Mouse (Mus musculus) CH12.LX (cell line): Measurements from ENCODE around the gene Slc25a26. TPM values are rescaled to one million over a fixed set of nuclear protein-coding genes. Genes with fewer than 3 reads are reported as not detected.

ENCODE experiments used
- DNase-seq: peaks from one replicate; pipeline ENCODE4 v3.0.0-alpha.2; 2013; ENCODE audit errors: extremely low read depth
- H3K27ac ChIP-seq: 2 replicates; pipeline ENCODE4 v1.5.1; 2012; ENCODE audit warnings: low read depth, mild to moderate bottlenecking, control low read depth, moderate library complexity; ENCODE audit not compliant: insufficient read depth
- H3K27me3 ChIP-seq: replicated peaks from 2 replicates; pipeline ENCODE3; 2012; ENCODE audit warnings: inconsistent platforms
- H3K36me3 ChIP-seq, 2 experiments: replicated peaks in 1 of 2; 2 replicates each; pipeline versions ENCODE3 to v1.6.1; 2012; ENCODE audit warnings: inconsistent platforms in 1 of 2, low read length in 1 of 2, mild to moderate bottlenecking in 1 of 2, mixed read lengths in 1 of 2, moderate library complexity in 1 of 2; ENCODE audit not compliant: control insufficient read depth in 1 of 2, insufficient read depth in 1 of 2
- H3K4me1 ChIP-seq, 2 experiments: 2 replicates each; pipeline ENCODE4 v1.6.1; 2012; ENCODE audit warnings: inconsistent platforms in 1 of 2, moderate library complexity in 1 of 2; ENCODE audit not compliant: insufficient read depth in 2 of 2, control insufficient read depth in 1 of 2
- H3K4me2 ChIP-seq: 2 replicates; pipeline ENCODE4 v1.6.1; 2012; ENCODE audit warnings: low read depth, mild to moderate bottlenecking, control low read depth; ENCODE audit not compliant: poor library complexity, insufficient read depth, severe bottlenecking
- H3K4me3 ChIP-seq, 3 experiments: fragments of 150-350 bp in 1 of 3; sonication (generic) in 1 of 3; replicated peaks in 1 of 3; 2 replicates each; pipeline versions ENCODE3 to v1.5.1; 2011 to 2012; ENCODE audit warnings: low read depth in 2 of 3, low read length in 2 of 3, mild to moderate bottlenecking in 2 of 3, moderate library complexity in 2 of 3, control low read depth in 1 of 3, improper control_type of control experiment in 1 of 3, inconsistent platforms in 1 of 3, mixed read lengths in 1 of 3; ENCODE audit not compliant: poor library complexity in 1 of 3
- H3K79me2 ChIP-seq: replicated peaks from 2 replicates; pipeline ENCODE4 v1.6.1; 2012; ENCODE audit warnings: mild to moderate bottlenecking, moderate library complexity; ENCODE audit not compliant: control insufficient read depth, poor library complexity, insufficient read depth, severe bottlenecking; ENCODE audit errors: extremely low read depth
- H3K9ac ChIP-seq: 2 replicates; pipeline ENCODE4 v1.6.1; 2012; ENCODE audit warnings: low read depth, mild to moderate bottlenecking, control low read depth, moderate library complexity; ENCODE audit not compliant: insufficient read depth
- H3K9me3 ChIP-seq: replicated peaks from 2 replicates; pipeline ENCODE3; 2012; ENCODE audit warnings: low read length, inconsistent platforms, mixed read lengths
- CHD1 ChIP-seq: IDR thresholded peaks from 2 replicates; pipeline ENCODE4 v1.6.1; 2012; ENCODE audit warnings: low read depth, low read length, improper control_type of control experiment, inconsistent platforms
- CTCF ChIP-seq, 2 experiments: IDR thresholded peaks in 1 of 2; conservative IDR thresholded peaks in 1 of 2; 2 replicates each; pipeline ENCODE4 v1.5.1; 2011 to 2012; ENCODE audit warnings: low read depth in 2 of 2, low read length in 2 of 2, improper control_type of control experiment in 1 of 2, inconsistent platforms in 1 of 2, mild to moderate bottlenecking in 1 of 2, moderate library complexity in 1 of 2
- ETS1 ChIP-seq: conservative IDR thresholded peaks from 2 replicates; pipeline ENCODE4 v1.6.1; 2012; ENCODE audit warnings: low read depth, mild to moderate bottlenecking, inconsistent platforms, low read length, improper control_type of control experiment, moderate library complexity
- GABPA ChIP-seq: IDR thresholded peaks from 2 replicates; pipeline ENCODE4 v1.6.1; 2012; ENCODE audit warnings: low read depth, low read length, improper control_type of control experiment, inconsistent platforms; ENCODE audit not compliant: insufficient replicate concordance
- JUN ChIP-seq: IDR thresholded peaks from 2 replicates; pipeline ENCODE4 v1.6.1; 2011; ENCODE audit warnings: low read depth, mild to moderate bottlenecking, low read length, improper control_type of control experiment, moderate library complexity; ENCODE audit not compliant: insufficient read depth
- KAT2A ChIP-seq: IDR thresholded peaks from 2 replicates; pipeline ENCODE4 v1.6.1; 2012; ENCODE audit warnings: low read length, improper control_type of control experiment, inconsistent platforms; ENCODE audit not compliant: insufficient replicate concordance
- MAX ChIP-seq: IDR thresholded peaks from 2 replicates; pipeline ENCODE4 v1.6.1; 2011; ENCODE audit warnings: low read length, improper control_type of control experiment
- MEF2A ChIP-seq: IDR thresholded peaks from 2 replicates; pipeline ENCODE4 v1.6.1; 2014; ENCODE audit warnings: low read depth, mild to moderate bottlenecking, inconsistent platforms, low read length, improper control_type of control experiment, borderline replicate concordance
- NRF1 ChIP-seq: IDR thresholded peaks from 2 replicates; pipeline ENCODE4 v1.6.1; 2014; ENCODE audit warnings: low read depth, mild to moderate bottlenecking, inconsistent platforms, low read length, improper control_type of control experiment, moderate library complexity
- POLR2A ChIP-seq: IDR thresholded peaks from 2 replicates; pipeline ENCODE4 v1.6.1; 2011; ENCODE audit warnings: low read depth, mild to moderate bottlenecking, improper control_type of control experiment, low read length
- RAD21 ChIP-seq: IDR thresholded peaks from 2 replicates; pipeline ENCODE4 v1.6.1; 2011; ENCODE audit warnings: low read depth, mild to moderate bottlenecking, low read length, improper control_type of control experiment, moderate library complexity
- RCOR1 ChIP-seq: conservative IDR thresholded peaks from 2 replicates; pipeline ENCODE4 v1.6.1; 2012; ENCODE audit warnings: low read depth, mild to moderate bottlenecking, inconsistent platforms, low read length, improper control_type of control experiment
- SIN3A ChIP-seq: IDR thresholded peaks from 2 replicates; pipeline ENCODE4 v1.6.1; 2012; ENCODE audit warnings: low read length, improper control_type of control experiment, inconsistent platforms
- SMC3 ChIP-seq: IDR thresholded peaks from 2 replicates; pipeline ENCODE4 v1.6.1; 2011; ENCODE audit warnings: low read depth, low read length, improper control_type of control experiment
- TCF12 ChIP-seq: IDR thresholded peaks from 2 replicates; pipeline ENCODE4 v1.6.1; 2014; ENCODE audit warnings: low read depth, mild to moderate bottlenecking, inconsistent platforms, low read length, improper control_type of control experiment
- USF2 ChIP-seq: conservative IDR thresholded peaks from 2 replicates; pipeline ENCODE4 v1.6.1; 2011; ENCODE audit warnings: low read depth, low read length, improper control_type of control experiment
- ZC3H11A ChIP-seq: IDR thresholded peaks from 2 replicates; pipeline ENCODE4 v1.6.1; 2012; ENCODE audit warnings: low read depth, mild to moderate bottlenecking, inconsistent platforms, low read length, improper control_type of control experiment
- ZKSCAN1 ChIP-seq: IDR thresholded peaks from 2 replicates; pipeline ENCODE4 v1.6.1; 2012; ENCODE audit warnings: low read depth, inconsistent platforms, low read length, improper control_type of control experiment, borderline replicate concordance
- ZMIZ1 ChIP-seq: IDR thresholded peaks from 2 replicates; pipeline ENCODE4 v1.6.1; 2012; ENCODE audit warnings: low read depth, mild to moderate bottlenecking, inconsistent platforms, low read length, improper control_type of control experiment
- dilution Hi-C: fragments of 300-500 bp; cut with MboI; formaldehyde crosslinking; loops from 2 replicates; pipeline ENCODE4 v1.14.3; 2020; ENCODE audit warnings: low sequenced_read_pairs; ENCODE audit not compliant: extremely low pct_unique_long_range_greater_than_20kb, extremely low pct_ligation_motif_present
- in situ Hi-C: fragments of 300-500 bp; cut with MboI; formaldehyde crosslinking; loops from 3 replicates; pipeline ENCODE4 v1.14.3; 2019; ENCODE audit warnings: low sequenced_read_pairs, low pct_ligation_motif_present, low pct_unique_long_range_greater_than_20kb, mixed read lengths
- polyA plus RNA-seq: library from polyadenylated mRNA; unstranded; fragments of >175 nt; gene quantifications from 2 replicates; pipeline ENCODE4 v1.2.1, GENCODE M21; 2012; ENCODE audit warnings: low read depth; ENCODE audit not compliant: insufficient read length
- total RNA-seq, 2 experiments: library from RNA; depleted of rRNA; stranded (reverse); fragments of 300-350 nt in 1 of 2; fragments of >200 nt in 1 of 2; gene quantifications; 2 replicates each; pipeline ENCODE4 v1.2.3; 2012 to 2014

Gene Slc25a26
- total and polyA plus RNA-seq, 3 experiments = 5.5 to 9.9 (median 5.9) TPM

GRCm38 (mm10) chr6:94596761-94597485 is 96.8 kb downstream of the Slc25a26 start:
- H3K4me2 ChIP-seq = no peak overlapping the region
- DNase-seq = no peak
- dilution Hi-C loops = no loop called here
- H3K4me1 ChIP-seq = peaks cover 0 to 11% of the 10 kb centered on the region in 2 experiments; a peak in 2 of 4 replicates
- 0 out of 4 replicates have a peak, but pooled peaks of 1 of the 2 experiments have one; percentile 15 for TF ChIP-seq CTCF (conservative IDR thresholded peaks at IDR 0.05 in 1 of 2, IDR thresholded peaks at IDR 0.05 in 1 of 2; ENCODE audit: low read depth in 2 of 2, low read length in 2 of 2)
- no peak for TF ChIP-seq SIN3A
- H3K27me3 ChIP-seq = no peaks in the 10 kb centered on the region
- no peak overlapping the region for H3K27ac ChIP-seq
- H3K9me3 ChIP-seq = no peaks in the 10 kb centered on the region
- no peak overlapping the region for H3K4me3 ChIP-seq
- in situ Hi-C loops = no loop called here
- peaks cover 2 to 54% of the 10 kb centered on the region in 2 experiments for H3K36me3 ChIP-seq
- no peak overlapping the region for H3K9ac ChIP-seq
- no peaks in the 10 kb centered on the region for H3K79me2 ChIP-seq

DNA sequence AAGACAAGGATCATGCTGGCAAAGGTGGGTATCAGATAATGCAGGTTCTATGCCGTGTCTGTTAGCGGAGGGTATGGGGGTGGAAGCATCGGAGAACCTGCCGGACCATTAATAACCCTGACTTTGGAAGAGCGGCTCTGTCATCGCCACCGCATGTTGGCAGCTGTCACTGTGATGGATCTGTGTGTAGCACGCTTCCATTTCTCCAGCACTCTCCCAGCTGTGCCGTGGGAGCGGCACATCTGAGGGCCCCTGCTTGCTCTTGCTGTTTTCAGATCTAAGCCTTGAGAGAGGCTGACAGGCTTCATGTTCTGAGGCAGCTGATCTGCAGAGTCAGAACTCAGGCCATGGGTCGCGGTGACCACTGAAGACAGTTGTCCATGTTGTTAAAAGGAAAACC is 98.3 kb downstream of the Slc25a26 start:
- Histone ChIP-seq H3K27ac (no peak overlapping the region), H3K4me1 (peaks cover 0 to 15% of the 10 kb centered on the region in 2 experiments; a peak in 2 of 4 replicates), H3K4me2 (no peak overlapping the region), H3K9me3 (no peaks in the 10 kb centered on the region), H3K4me3 (no peak overlapping the region), H3K79me2 (no peaks in the 10 kb centered on the region), H3K36me3 (peaks cover 0 to 56% of the 10 kb centered on the region in 2 experiments), H3K27me3 (no peaks in the 10 kb centered on the region), H3K9ac (no peak overlapping the region)
- no peak for TF ChIP-seq POLR2A
- no peak for TF ChIP-seq JUN
- TF ChIP-seq USF2 = no peak
- no peak for TF ChIP-seq KAT2A
- no peak for TF ChIP-seq ZKSCAN1
- TF ChIP-seq ZMIZ1 = no peak
- TF ChIP-seq SMC3 = no peak
- TF ChIP-seq ETS1 = no peak
- TF ChIP-seq MEF2A = no peak
- no peak for TF ChIP-seq CTCF (conservative IDR thresholded peaks at IDR 0.05 in 1 of 2, IDR thresholded peaks at IDR 0.05 in 1 of 2; ENCODE audit: low read depth in 2 of 2, low read length in 2 of 2)
- TF ChIP-seq SIN3A = no peak
- no peak for TF ChIP-seq ZC3H11A
- no peak for TF ChIP-seq NRF1
- no peak for TF ChIP-seq MAX
- TF ChIP-seq RCOR1 = no peak
- no peak for TF ChIP-seq GABPA
- TF ChIP-seq RAD21 = no peak
- no peak for TF ChIP-seq CHD1
- TF ChIP-seq TCF12 = no peak
- no peak for DNase-seq
- dilution Hi-C loops = no loop called here
- in situ Hi-C loops = no loop called here
